Mouse (Mus musculus) limb, embryonic 12.5 days (tissue): ENCODE results near the gene Clip2. TPM values are rescaled to one million over a fixed set of nuclear protein-coding genes. Genes with fewer than 3 reads are reported as not detected.

Source experiments
- ATAC-seq: fragments of 200-750 bp; cut with Nextera tagmentation; 2 replicates; pipeline ENCODE4 v1.8.0; 2017; ENCODE audit warnings: low read depth, moderate TSS enrichment; ENCODE audit not compliant: insufficient number of reproducible peaks, insufficient read depth, low FRiP score, low TSS enrichment
- H3K27ac ChIP-seq: fragments of 300-500 bp; sonication (generic); 2 replicates; pipeline ENCODE4 v1.5.1; 2016; ENCODE audit warnings: mild to moderate bottlenecking, moderate library complexity
- H3K27me3 ChIP-seq: fragments of 300-500 bp; sonication (generic); 2 replicates; pipeline ENCODE4 v1.6.1; 2016; ENCODE audit warnings: mild to moderate bottlenecking, moderate library complexity
- H3K36me3 ChIP-seq: fragments of 300-500 bp; sonication (generic); 2 replicates; pipeline ENCODE4 v1.6.1; 2016; ENCODE audit warnings: mild to moderate bottlenecking, moderate library complexity
- H3K4me1 ChIP-seq: fragments of 300-500 bp; sonication (generic); replicated peaks from 2 replicates; pipeline ENCODE4 v1.6.1; 2016
- H3K4me2 ChIP-seq: fragments of 300-500 bp; sonication (generic); 2 replicates; pipeline ENCODE4 v1.6.1; 2016; ENCODE audit warnings: mild to moderate bottlenecking, moderate library complexity
- H3K4me3 ChIP-seq: fragments of 300-500 bp; sonication (generic); replicated peaks from 2 replicates; pipeline ENCODE4 v1.5.1; 2016; ENCODE audit warnings: mild to moderate bottlenecking
- H3K9ac ChIP-seq: fragments of 300-500 bp; sonication (generic); replicated peaks from 2 replicates; pipeline ENCODE4 v1.6.1; 2016; ENCODE audit warnings: mild to moderate bottlenecking, moderate library complexity
- H3K9me3 ChIP-seq: fragments of 300-500 bp; sonication (generic); 2 replicates; pipeline ENCODE4 v1.6.1; 2016; ENCODE audit warnings: mild to moderate bottlenecking, moderate library complexity
- WGBS: fragments of 180-500 bp; shearing (Covaris S2); methylation state at CpG from one replicate; pipeline ENCODE4 v1.1.7; 2016; 5-methylcytosine and 5-hydroxymethylcytosine counted together
- polyA plus RNA-seq: library from polyadenylated mRNA; unstranded; fragments of >200 nt; fragmentation: Nextera tagmentation; extraction: Ambion mirVana; gene quantifications from 2 replicates; pipeline ENCODE4 v1.2.1, GENCODE M21; 2016

The Clip2 gene
- polyA plus RNA-seq: 6.3 and 6.6 TPM in 2 replicates

DNA sequence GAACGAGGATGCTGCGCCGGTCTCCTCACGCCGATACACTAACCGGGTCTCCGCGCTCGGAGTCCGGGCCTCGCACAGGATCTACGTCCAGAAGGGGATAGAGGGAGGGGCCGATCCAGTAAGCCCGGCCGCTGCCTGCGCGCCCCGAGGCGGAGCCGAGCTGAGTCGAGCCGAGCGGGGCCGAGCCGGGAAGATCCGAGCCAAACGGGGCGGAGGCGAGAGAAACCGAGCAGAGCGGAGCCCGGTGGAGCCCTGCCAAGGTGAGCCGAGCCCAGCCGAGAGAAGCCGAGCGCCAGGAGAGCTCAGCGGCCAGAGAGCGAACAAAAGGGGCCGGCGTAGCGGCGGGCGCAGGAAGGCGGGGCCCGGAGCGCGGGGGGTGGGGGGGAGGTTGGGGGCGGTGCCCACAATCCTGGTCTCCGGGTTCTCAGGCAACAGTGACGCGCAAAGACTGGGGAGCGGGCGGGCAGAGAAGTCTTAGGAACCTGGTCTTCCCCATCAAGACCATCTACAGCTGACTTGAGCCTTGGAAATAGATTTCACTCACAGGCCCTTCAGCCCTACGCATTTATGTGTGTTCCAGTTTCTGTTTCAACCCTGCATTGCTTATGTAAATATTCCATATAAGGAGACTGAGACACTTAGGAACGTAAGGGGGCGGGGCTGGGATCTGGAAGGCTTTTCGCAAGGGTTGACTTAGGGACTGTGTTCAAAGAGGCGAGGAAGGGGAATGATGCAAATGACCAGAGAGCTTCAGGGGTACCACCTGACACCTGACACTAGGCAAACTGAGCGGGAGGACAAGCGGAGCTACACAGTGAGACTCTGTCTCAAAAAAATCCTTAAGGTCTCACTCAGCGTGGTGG lies at the start of gene Clip2:
TSS of gene Clip2 (minus strand) at position 325 of the 863 bp plus-strand sequence.
- peak within 1 kb of the TSS; percentile 85 for H3K4me3 ChIP-seq
- peak within 1 kb of the TSS; percentile 92 for H3K9ac ChIP-seq
- H3K27ac ChIP-seq: peak within 1 kb of the TSS; percentile 98
- ATAC-seq: peak; percentile 90
- peaks cover 2% of the 10 kb centered on the region; the same call in 1 of the 2 replicates for H3K9me3 ChIP-seq
- H3K4me2 ChIP-seq: peak within 1 kb of the TSS; percentile 95
- WGBS: under 1% methylated on average over 60 of the region's 61 CpGs
- peaks cover 36% of the 10 kb centered on the region for H3K4me1 ChIP-seq
- H3K36me3 ChIP-seq: no peaks in the 10 kb centered on the region
- no peaks in the 10 kb centered on the region for H3K27me3 ChIP-seq

DNA sequence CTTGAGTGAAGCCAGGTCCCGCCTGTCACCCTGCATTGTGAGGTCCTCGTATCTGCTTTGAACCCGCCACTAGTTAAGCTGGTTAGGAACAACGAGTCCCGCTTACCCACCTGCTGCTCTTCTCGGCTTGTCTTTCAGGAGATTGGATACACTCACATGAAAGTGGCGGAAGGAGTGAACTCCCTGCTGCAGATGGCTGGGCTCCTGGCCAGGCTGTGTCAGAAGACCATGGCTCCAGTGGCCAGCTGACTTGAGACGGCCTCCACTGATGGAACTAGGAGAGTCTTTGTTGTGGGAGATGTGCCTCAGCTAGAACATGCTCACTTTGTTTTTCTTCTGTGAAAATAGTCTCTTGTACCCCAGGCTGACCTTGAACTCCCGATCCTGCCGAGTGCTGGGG lies 45.5 kb upstream of the Clip2 start:
- Histone ChIP-seq H3K9me3 (no peaks in the 10 kb centered on the region), H3K4me2 (no peak overlapping the region), H3K4me1 (peaks cover 8% of the 10 kb centered on the region), H3K36me3 (peaks cover 70% of the 10 kb centered on the region), H3K9ac (no peak overlapping the region), H3K27me3 (no peaks in the 10 kb centered on the region), H3K27ac (no peak overlapping the region), H3K4me3 (no peak overlapping the region)
- no peak for ATAC-seq
- 85% methylated on average over 10 of the region's 10 CpGs for WGBS

- H3K27me3 ChIP-seq: no peaks in the 10 kb centered on the region
- H3K4me3 ChIP-seq: no peak overlapping the region
- H3K36me3 ChIP-seq: peaks cover 96% of the 10 kb centered on the region
- ATAC-seq: no peak
- H3K9me3 ChIP-seq: no peaks in the 10 kb centered on the region
- H3K27ac ChIP-seq: no peak overlapping the region
- H3K4me1 ChIP-seq: no peaks in the 10 kb centered on the region
- H3K9ac ChIP-seq: 0 out of 2 replicates have a peak overlapping the region, but pooled peaks have one; percentile 18
- no peak overlapping the region for H3K4me2 ChIP-seq
- 90% methylated on average over 9 of the region's 9 CpGs for WGBS
Observed at GRCm38 (mm10) chr5:134593093-134593492, 40.9 kb upstream of the Clip2 start.

GRCm38 (mm10) chr5:134592026-134592581 lies 39.9 kb upstream of the Clip2 start:
- Histone ChIP-seq H3K4me1 (no peaks in the 10 kb centered on the region), H3K9ac (no peak overlapping the region), H3K36me3 (peaks cover 94% of the 10 kb centered on the region), H3K27ac (no peak overlapping the region), H3K27me3 (no peaks in the 10 kb centered on the region), H3K9me3 (no peaks in the 10 kb centered on the region), H3K4me3 (no peak overlapping the region), H3K4me2 (no peak overlapping the region)
- 93% methylated on average over 11 of the region's 11 CpGs for WGBS
- ATAC-seq: no peak

- Histone ChIP-seq H3K36me3 (peaks cover 86% of the 10 kb centered on the region), H3K9me3 (no peaks in the 10 kb centered on the region), H3K9ac (no peak overlapping the region), H3K27ac (no peak overlapping the region), H3K4me3 (no peak overlapping the region), H3K27me3 (no peaks in the 10 kb centered on the region), H3K4me1 (no peaks in the 10 kb centered on the region), H3K4me2 (no peak overlapping the region)
- 93% methylated on average over 3 of the region's 3 CpGs for WGBS
- no peak for ATAC-seq
Observed at GRCm38 (mm10) chr5:134589900-134590299, 37.7 kb upstream of the Clip2 start.

DNA sequence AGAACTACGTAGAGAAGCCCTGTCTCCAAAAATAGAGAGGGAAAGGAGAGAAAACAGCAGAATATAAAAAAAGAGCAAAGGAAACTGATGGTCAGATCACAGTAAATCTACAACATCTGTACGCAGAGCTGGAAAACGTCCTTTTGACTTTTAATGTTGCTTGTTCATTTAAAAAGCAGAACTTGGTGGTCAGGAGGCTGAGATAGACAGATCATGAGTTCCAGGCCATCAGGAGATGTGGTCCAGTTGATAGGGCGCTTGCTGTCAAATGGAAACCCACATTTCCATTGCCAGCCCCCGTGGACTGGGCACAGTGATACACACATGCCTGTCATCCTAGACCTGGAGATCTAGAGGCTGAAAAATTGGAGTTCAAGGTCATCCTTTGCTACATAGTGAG lies 32.6 kb upstream of the Clip2 start:
- no peaks in the 10 kb centered on the region for H3K9me3 ChIP-seq
- H3K27me3 ChIP-seq: no peaks in the 10 kb centered on the region
- H3K9ac ChIP-seq: no peak overlapping the region
- H3K4me3 ChIP-seq: no peak overlapping the region
- H3K27ac ChIP-seq: no peak overlapping the region
- H3K4me1 ChIP-seq: peaks cover 12% of the 10 kb centered on the region
- H3K4me2 ChIP-seq: no peak overlapping the region
- peaks cover 40% of the 10 kb centered on the region for H3K36me3 ChIP-seq
- WGBS: 90% methylated on average over 5 of the region's 5 CpGs
- ATAC-seq: no peak

- H3K27me3 ChIP-seq: no peaks in the 10 kb centered on the region
- ATAC-seq: no peak
- WGBS: 85% methylated on average over 3 of the region's 3 CpGs
- H3K4me2 ChIP-seq: peak overlapping the region; percentile 90
- H3K9me3 ChIP-seq: no peaks in the 10 kb centered on the region
- H3K4me3 ChIP-seq: peak overlapping the region; percentile 89; the same call in 1 of the 2 replicates
- H3K9ac ChIP-seq: peak overlapping the region; percentile 81
- H3K36me3 ChIP-seq: peaks cover 32% of the 10 kb centered on the region
- H3K4me1 ChIP-seq: peaks cover 12% of the 10 kb centered on the region
- no peak overlapping the region for H3K27ac ChIP-seq
Observed at GRCm38 (mm10) chr5:134583884-134584213, 31.6 kb upstream of the Clip2 start.

GRCm38 (mm10) chr5:134583006-134583883 lies 31.0 kb upstream of the Clip2 start:
- peak overlapping the region; percentile 90 for H3K4me2 ChIP-seq
- 34% methylated on average over 15 of the region's 15 CpGs for WGBS
- H3K9ac ChIP-seq: peak overlapping the region; percentile 81
- H3K36me3 ChIP-seq: peaks cover 26% of the 10 kb centered on the region
- H3K4me1 ChIP-seq: peaks cover 12% of the 10 kb centered on the region
- no peak overlapping the region for H3K27ac ChIP-seq
- H3K4me3 ChIP-seq: peak overlapping the region; percentile 89
- no peaks in the 10 kb centered on the region for H3K27me3 ChIP-seq
- H3K9me3 ChIP-seq: no peaks in the 10 kb centered on the region
- no peak for ATAC-seq

DNA sequence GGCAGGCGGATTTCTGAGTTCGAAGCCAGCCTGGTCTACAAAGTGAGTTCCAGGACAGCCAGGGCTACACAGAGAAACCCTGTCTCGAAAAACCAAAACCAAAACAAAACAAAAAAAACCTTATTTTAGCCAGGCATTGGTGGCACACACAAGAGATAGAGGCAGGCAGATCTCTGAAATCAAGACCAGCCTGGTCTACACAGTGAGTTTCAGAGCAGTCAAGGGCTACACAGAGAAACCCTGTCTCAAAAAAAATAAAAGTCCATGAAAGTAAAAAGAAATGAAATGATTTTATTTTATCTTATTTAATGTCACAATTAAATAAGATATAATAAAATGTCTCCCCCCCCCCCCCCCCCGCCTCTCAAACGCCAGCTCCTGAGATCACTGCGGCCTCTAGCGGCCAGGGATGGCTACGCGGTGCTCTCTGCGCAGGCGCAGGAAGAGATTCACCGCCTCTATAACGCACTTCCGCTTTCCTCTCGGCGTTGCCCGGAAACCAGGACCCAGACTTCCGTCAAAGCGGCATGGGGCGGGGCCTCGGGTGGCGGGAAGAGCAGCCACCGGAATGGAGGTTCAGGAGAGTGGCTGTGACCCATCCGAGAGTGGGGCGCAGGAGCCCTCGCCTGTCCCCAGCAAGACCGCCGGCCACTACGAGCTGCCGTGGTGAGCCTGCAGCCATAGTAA lies 30.1 kb upstream of the Clip2 start:
- Histone ChIP-seq H3K27me3 (no peaks in the 10 kb centered on the region), H3K4me1 (peaks cover 12% of the 10 kb centered on the region), H3K36me3 (peaks cover 20% of the 10 kb centered on the region), H3K4me3 (peak overlapping the region; percentile 89), H3K4me2 (peak overlapping the region; percentile 90), H3K9me3 (no peaks in the 10 kb centered on the region), H3K9ac (peak overlapping the region; percentile 81), H3K27ac (0 out of 2 replicates have a peak overlapping the region, but pooled peaks have one; percentile 62)
- ATAC-seq: peak; percentile 82
- WGBS: 8% methylated on average over 29 of the region's 30 CpGs

DNA sequence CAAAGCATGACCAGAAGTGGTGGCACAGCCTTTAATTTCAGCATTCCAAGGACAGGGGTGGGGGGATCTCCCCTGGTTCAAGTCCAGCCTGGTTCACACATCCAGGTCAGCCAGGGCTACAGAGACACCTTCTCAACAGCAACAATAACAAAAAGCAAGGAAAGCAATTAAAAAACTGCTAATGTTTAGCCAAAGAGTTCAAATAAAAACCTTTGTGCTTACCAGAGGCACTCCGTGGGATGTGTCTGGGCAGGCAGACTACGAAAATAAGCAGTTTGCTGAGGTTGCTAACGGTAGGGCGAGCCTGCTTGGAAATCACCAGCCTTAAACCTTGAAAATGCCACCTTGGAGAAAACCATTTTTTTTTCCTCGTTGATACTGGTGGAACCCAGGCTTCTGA lies 28.9 kb upstream of the Clip2 start, which contains the start of gene Rfc2:
TSS of gene Rfc2 (plus strand) at position 221 of the 400 bp plus-strand sequence.
- Histone ChIP-seq H3K27me3 (no peaks in the 10 kb centered on the region), H3K27ac (no peak within 1 kb of the TSS), H3K4me2 (no peak within 1 kb of the TSS), H3K36me3 (peaks cover 9% of the 10 kb centered on the region; the same call in 1 of the 2 replicates), H3K9me3 (no peaks in the 10 kb centered on the region), H3K4me3 (no peak within 1 kb of the TSS), H3K4me1 (peaks cover 12% of the 10 kb centered on the region), H3K9ac (no peak within 1 kb of the TSS; the same call in 1 of the 2 replicates)
- 77% methylated on average over 5 of the region's 5 CpGs for WGBS
- ATAC-seq: no peak
